Mouse (Mus musculus) liver, embryonic 16.5 days (tissue): ENCODE data around the gene Polh. TPM values are rescaled to one million over a fixed set of nuclear protein-coding genes. Genes with fewer than 3 reads are reported as not detected.

Experiments used
- ATAC-seq: fragments of 200-750 bp; cut with Nextera tagmentation; 2 replicates; pipeline ENCODE4 v1.8.0; 2017; ENCODE audit warnings: low read depth, mild to moderate bottlenecking, moderate number of reproducible peaks, moderate library complexity
- H3K27ac ChIP-seq: fragments of 300-500 bp; sonication (generic); 2 replicates; pipeline ENCODE4 v1.5.1; 2014; ENCODE audit warnings: mild to moderate bottlenecking, low read length
- H3K27me3 ChIP-seq: fragments of 300-500 bp; sonication (generic); 2 replicates; pipeline ENCODE4 v1.6.1; 2014; ENCODE audit warnings: low read depth, low read length, mixed read lengths; ENCODE audit not compliant: control insufficient read depth, insufficient read depth
- H3K36me3 ChIP-seq: fragments of 300-500 bp; sonication (generic); 2 replicates; pipeline ENCODE4 v1.6.1; 2014; ENCODE audit warnings: mild to moderate bottlenecking; ENCODE audit not compliant: control insufficient read depth, insufficient read depth
- H3K4me1 ChIP-seq: fragments of 300-500 bp; sonication (generic); 2 replicates; pipeline ENCODE4 v1.6.1; 2014; ENCODE audit warnings: low read depth, low read length, mixed read lengths; ENCODE audit not compliant: control insufficient read depth
- H3K4me2 ChIP-seq: fragments of 300-500 bp; sonication (generic); 2 replicates; pipeline ENCODE4 v1.6.1; 2014; ENCODE audit warnings: low read depth, low read length, mixed read lengths
- H3K4me3 ChIP-seq: fragments of 300-500 bp; sonication (generic); 2 replicates; pipeline ENCODE4 v1.5.1; 2014; ENCODE audit warnings: low read depth, mild to moderate bottlenecking, low read length
- H3K9ac ChIP-seq: fragments of 300-500 bp; sonication (generic); 2 replicates; pipeline ENCODE4 v1.6.1; 2014; ENCODE audit warnings: low read depth, low read length
- H3K9me3 ChIP-seq: fragments of 300-500 bp; sonication (generic); replicated peaks from 2 replicates; pipeline ENCODE4 v1.6.1; 2016; ENCODE audit warnings: low read length; ENCODE audit not compliant: control insufficient read depth
- WGBS: fragments of 180-500 bp; shearing (Covaris S2); extraction: QIAGEN DNeasy Blood & Tissue Kit; methylation state at CpG from one replicate; pipeline ENCODE4 v1.1.7; 2014; ENCODE audit not compliant: insufficient replicate concordance; 5-methylcytosine and 5-hydroxymethylcytosine counted together
- polyA plus RNA-seq: library from polyadenylated mRNA; unstranded; fragments of >200 nt; fragmentation: Nextera tagmentation; extraction: Ambion mirVana; gene quantifications from 2 replicates; pipeline ENCODE4 v1.2.1, GENCODE M21; 2015

The Polh gene
- 14.4 and 15.2 TPM in 2 replicates for polyA plus RNA-seq

DNA sequence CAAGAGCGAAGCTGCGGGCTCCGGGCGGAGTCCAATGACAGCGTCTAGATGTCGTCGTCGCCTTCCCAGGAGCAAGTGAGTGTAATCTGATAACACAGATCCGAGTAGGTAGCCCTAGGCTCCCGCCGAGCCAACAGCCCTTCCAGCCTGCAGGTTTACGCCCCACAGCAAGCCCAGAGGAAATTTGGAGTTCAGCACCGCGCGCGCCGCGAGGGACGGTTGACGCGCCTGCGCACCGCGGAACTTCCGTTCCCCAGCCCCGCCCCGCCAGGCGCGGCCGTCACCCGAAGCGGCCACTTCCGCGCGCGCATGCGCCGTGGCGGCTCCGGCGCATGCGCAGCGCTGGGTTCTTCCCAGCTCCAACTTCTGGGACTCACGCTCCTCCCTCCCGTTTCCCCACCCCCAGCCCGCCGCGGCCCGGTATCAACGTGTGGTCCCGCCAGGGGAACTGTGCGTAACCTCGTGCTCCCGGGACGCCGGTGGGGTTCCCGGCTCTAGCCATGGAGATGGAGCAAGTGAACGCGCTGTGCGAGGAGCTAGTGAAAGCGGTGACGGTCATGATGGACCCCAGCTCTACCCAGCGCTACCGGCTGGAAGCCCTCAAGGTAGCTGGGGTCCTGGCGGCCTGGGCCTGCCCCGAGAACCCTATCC, at the start of gene Polh, which contains the start of gene Xpo5:
Polh (minus strand) TSS at position 225 of the 651 bp plus-strand sequence.
Xpo5 (plus strand) TSS at position 362 of the 651 bp plus-strand sequence.
- Histone ChIP-seq H3K4me1 (peaks cover 27% of the 10 kb centered on the region), H3K9ac (peak within 1 kb of the TSS; percentile 96), H3K9me3 (no peaks in the 10 kb centered on the region), H3K27me3 (no peaks in the 10 kb centered on the region), H3K4me3 (peak within 1 kb of the TSS; percentile 98), H3K4me2 (peak within 1 kb of the TSS; percentile 90), H3K36me3 (peaks cover 20% of the 10 kb centered on the region), H3K27ac (peak within 1 kb of the TSS; percentile 99)
- ATAC-seq, result peak; percentile 96
- WGBS, result under 1% methylated on average over 66 of the region's 66 CpGs

DNA sequence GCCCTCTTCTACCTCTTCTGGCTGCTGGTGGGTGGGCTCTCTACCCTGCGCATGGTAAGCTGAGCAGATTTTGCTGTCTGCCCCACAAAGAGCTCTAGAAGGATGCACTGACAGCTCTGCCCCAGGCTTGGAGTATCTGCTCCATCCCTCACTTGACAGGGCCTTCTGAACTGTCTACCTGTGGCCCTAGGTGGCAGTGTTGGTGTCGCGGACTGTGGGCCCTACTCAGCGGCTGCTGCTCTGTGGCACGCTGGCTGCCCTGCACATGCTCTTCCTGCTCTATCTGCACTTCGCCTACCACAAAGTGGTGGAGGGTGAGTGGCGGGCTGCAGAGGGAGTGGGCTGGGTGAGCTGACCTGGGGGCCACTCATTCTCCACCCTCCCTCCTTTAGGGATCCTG, 48.7 kb upstream of the Polh start:
- 84% methylated on average over 7 of the region's 7 CpGs for WGBS
- ATAC-seq, result no peak
- Histone ChIP-seq H3K9me3 (no peaks in the 10 kb centered on the region), H3K36me3 (peaks cover 22% of the 10 kb centered on the region), H3K9ac (no peak overlapping the region), H3K4me3 (no peak overlapping the region), H3K27ac (no peak overlapping the region), H3K4me1 (peaks cover 36% of the 10 kb centered on the region), H3K27me3 (peaks cover 29% of the 10 kb centered on the region), H3K4me2 (no peak overlapping the region)

DNA sequence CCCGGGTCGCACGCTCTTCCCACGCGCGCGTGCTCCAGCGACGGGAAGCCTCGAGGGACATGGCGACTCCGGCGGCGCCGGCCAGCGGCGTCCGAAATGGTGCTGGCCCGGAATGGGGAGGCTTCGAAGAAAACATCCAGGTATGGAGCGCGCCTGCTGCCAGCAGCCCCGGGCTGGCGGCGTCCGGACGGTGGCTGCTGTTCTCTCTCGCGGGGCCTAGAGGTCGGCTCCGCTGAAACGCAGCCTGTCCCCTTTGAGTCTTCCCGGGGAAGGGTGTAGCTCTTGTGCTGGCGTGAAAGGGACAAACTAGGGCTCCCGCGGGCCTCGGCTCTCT, 45.7 kb upstream of the Polh start:
- Histone ChIP-seq H3K4me1 (peaks cover 23% of the 10 kb centered on the region), H3K36me3 (peaks cover 45% of the 10 kb centered on the region), H3K4me3 (peak overlapping the region; percentile 99), H3K9me3 (no peaks in the 10 kb centered on the region), H3K9ac (peak overlapping the region; percentile 99), H3K4me2 (peak overlapping the region; percentile 94), H3K27me3 (peaks cover under 1% of the 10 kb centered on the region), H3K27ac (peak overlapping the region; percentile 88)
- under 1% methylated on average over 37 of the region's 37 CpGs for WGBS
- peak; percentile 48 for ATAC-seq

DNA sequence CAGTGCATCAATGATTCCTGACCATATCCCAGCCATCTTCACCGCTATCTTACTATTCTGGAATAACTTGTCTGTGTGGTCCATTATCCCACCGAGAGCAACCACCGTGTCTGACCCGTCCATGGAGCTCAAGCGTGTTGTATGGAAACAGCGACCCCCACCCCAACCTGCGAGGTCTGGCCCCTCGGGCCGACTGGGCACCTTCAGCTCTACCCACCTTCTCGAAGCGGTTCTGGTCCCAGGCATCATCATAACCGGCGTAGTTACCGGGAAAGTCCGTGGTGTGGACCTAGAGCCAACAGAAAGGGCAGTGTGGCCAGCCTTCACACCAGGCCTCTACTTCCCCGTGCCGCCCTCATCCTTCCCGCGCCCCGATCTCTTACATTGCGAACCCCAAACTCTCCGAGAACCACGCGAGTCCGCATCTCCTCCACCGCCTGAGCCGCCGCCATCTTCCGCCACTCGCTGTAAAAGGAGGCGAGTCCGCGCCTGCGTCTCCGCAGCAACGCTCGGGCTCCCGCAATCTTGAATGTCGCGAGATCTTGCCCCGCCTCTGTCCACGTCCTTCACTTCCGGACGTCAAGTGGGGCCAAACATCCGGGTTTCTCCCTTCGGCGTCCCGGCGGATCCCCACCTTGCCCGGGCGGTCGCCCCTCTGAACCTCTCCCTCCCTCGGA, 45.2 kb upstream of the Polh start, which contains the start of the genes Polr1c and Yipf3:
Polr1c (minus strand) TSS at position 543 of the 677 bp plus-strand sequence.
Yipf3 (plus strand) TSS at position 569 of the 677 bp plus-strand sequence.
- Histone ChIP-seq H3K4me2 (peak within 1 kb of the TSS; percentile 94), H3K9ac (peak within 1 kb of the TSS; percentile 99), H3K4me3 (peak within 1 kb of the TSS; percentile 99), H3K4me1 (peaks cover 20% of the 10 kb centered on the region), H3K27me3 (no peaks in the 10 kb centered on the region), H3K36me3 (peaks cover 50% of the 10 kb centered on the region), H3K27ac (peak within 1 kb of the TSS; percentile 88), H3K9me3 (no peaks in the 10 kb centered on the region)
- peak; percentile 95 for ATAC-seq
- under 1% methylated on average over 53 of the region's 53 CpGs for WGBS

DNA sequence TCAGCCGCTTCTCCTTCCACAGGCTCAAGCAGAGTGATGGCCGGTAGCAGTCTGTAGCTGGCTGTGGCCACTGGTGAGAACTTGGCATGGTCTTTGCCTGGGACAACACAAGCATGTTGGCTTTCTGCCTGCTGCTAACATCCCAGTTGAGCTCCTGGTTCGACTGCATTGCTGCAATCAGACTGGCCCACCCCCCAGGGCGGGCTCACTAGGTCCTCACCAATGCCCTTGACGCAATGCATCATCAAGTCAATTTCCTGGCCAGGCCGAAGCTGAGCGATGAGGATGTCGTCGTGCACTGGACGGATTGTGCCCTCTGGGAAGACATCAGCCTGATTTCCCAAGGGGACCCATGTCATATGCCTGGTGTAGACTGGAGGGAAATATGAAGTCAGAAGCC, 42.1 kb upstream of the Polh start:
- Histone ChIP-seq H3K27ac (no peak overlapping the region), H3K4me1 (peaks cover 20% of the 10 kb centered on the region), H3K9me3 (no peaks in the 10 kb centered on the region), H3K9ac (no peak overlapping the region), H3K27me3 (no peaks in the 10 kb centered on the region), H3K4me2 (no peak overlapping the region), H3K36me3 (peaks cover 50% of the 10 kb centered on the region), H3K4me3 (no peak overlapping the region)
- 76% methylated on average over 10 of the region's 10 CpGs for WGBS
- ATAC-seq, result no peak

DNA sequence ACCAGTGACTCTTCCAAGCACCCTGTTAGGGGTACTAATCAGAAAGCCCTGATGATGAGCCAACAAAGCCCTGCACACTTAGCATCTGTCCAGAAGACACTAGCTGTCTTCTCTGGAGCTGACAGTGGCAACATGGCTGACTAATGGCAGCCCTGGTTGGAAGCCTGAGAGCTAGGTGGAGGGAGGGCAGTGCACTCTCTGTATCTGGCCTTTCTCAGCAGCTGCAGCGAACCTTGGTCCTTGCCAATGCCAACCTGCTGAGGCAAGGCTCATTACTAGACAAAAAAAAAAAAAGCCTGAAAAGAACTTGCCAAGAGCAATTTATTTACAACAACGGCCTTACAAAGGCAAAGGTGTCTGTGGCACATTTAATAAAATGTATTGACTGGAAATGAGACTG, 41.2 kb upstream of the Polh start:
- H3K27me3 ChIP-seq, result no peaks in the 10 kb centered on the region
- ATAC-seq, result no peak
- H3K4me3 ChIP-seq, result no peak overlapping the region
- H3K27ac ChIP-seq, result no peak overlapping the region
- H3K4me2 ChIP-seq, result no peak overlapping the region
- no peak overlapping the region for H3K9ac ChIP-seq
- 61% methylated on average over 2 of the region's 2 CpGs for WGBS
- no peaks in the 10 kb centered on the region for H3K9me3 ChIP-seq
- peaks cover 11% of the 10 kb centered on the region for H3K4me1 ChIP-seq
- peaks cover 49% of the 10 kb centered on the region for H3K36me3 ChIP-seq

DNA sequence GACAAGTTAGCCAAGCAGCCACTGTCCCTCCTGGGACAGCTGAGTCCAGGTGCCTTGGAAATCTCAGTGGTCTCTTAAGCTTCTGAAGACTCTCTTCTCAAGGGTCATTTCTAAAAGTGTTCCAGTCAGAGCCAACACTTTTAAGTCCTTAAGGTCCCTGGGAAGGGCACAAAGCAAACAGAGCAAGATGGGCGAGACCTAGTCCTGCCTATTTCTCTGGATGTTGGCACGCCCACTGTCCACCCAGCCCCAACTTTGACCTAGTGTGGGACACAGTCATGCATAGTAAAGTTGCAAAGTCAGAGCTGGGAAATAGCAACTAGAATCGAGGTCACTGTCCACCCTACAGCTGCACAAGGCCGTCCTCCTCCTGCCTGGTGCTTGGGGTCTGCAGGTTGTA, 40.5 kb upstream of the Polh start:
- Histone ChIP-seq H3K27ac (no peak overlapping the region), H3K27me3 (no peaks in the 10 kb centered on the region), H3K4me2 (no peak overlapping the region), H3K4me1 (peaks cover 10% of the 10 kb centered on the region), H3K36me3 (peaks cover 49% of the 10 kb centered on the region), H3K9me3 (no peaks in the 10 kb centered on the region), H3K4me3 (no peak overlapping the region), H3K9ac (no peak overlapping the region)
- no peak for ATAC-seq
- 59% methylated on average over 4 of the region's 4 CpGs for WGBS

DNA sequence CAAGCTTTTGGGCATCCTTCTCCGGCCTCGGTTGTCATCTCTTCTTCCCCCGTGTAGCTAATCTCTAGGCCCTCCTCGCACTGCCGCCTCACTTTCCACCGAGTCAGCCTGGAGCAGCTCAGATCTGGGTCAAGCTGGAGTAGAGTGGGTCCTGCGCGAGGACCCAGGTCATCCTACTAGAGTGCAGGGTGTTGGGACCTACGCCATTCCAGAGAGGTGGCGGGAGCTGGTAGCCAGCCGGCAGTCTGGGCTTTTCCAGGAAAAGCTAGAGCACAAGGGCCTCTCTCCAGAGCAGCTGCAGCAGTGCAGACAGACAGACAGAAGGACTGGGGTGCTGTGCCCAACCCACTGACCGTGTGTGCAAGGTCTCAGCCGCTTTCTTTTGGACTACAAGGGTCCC, 39.8 kb upstream of the Polh start:
- ATAC-seq, result no peak
- Histone ChIP-seq H3K36me3 (peaks cover 49% of the 10 kb centered on the region), H3K4me3 (no peak overlapping the region), H3K27me3 (no peaks in the 10 kb centered on the region), H3K4me2 (no peak overlapping the region), H3K4me1 (peaks cover 11% of the 10 kb centered on the region), H3K9ac (no peak overlapping the region), H3K27ac (no peak overlapping the region), H3K9me3 (no peaks in the 10 kb centered on the region)
- WGBS, result 81% methylated on average over 13 of the region's 13 CpGs

DNA sequence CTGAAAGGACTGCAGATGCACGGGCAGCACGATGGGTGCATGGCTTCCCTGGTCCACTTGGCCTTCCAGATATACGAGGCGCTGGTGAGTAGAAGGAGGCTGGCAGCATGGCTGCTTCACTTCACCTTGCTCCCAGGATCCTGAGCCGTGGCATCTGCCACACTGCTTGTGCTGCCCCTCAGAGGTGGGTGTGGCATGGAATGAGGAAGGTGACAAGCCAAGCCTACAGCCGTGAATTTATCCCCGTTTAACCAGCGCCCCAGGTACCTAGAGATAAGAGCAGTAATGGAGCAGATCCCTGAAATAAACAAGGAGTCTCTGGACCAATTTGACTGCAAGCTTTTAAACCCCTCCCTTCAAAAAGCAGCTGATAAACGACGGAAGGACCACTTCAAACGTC, 39.0 kb upstream of the Polh start:
- Histone ChIP-seq H3K36me3 (peaks cover 49% of the 10 kb centered on the region), H3K9me3 (no peaks in the 10 kb centered on the region), H3K27me3 (no peaks in the 10 kb centered on the region), H3K9ac (no peak overlapping the region), H3K4me1 (peaks cover 10% of the 10 kb centered on the region), H3K4me2 (no peak overlapping the region), H3K27ac (no peak overlapping the region), H3K4me3 (no peak overlapping the region)
- WGBS, result 69% methylated on average over 11 of the region's 11 CpGs
- ATAC-seq, result no peak
